Mouse (Mus musculus): Measurements from ENCODE around the gene Itga4. TPM values are rescaled to one million over a fixed set of nuclear protein-coding genes. Genes with fewer than 3 reads are reported as not detected.
A peak's percentile ranks its signal among the peaks of the same experiment; 100 is the strongest.

Itga4 gene
- total and polyA plus RNA-seq, 2 experiments from 2014 or later, result 0.71 to 2.1 TPM

- 40% methylated on average over 6 of the region's 6 CpGs for WGBS
Measured at GRCm38 (mm10) chr2:79372486-79373200, 117.4 kb downstream of the Itga4 start.

GRCm38 (mm10) chr2:79378346-79379086 lies 123.3 kb downstream of the Itga4 start:
- DNase-seq (ENCODE audit: low spot score), result no peak
- ATAC-seq (ENCODE audit: insufficient read depth, low read depth), result no peak
- Histone ChIP-seq H3K27ac (ENCODE audit: low read depth) (no peak overlapping the region), H3K4me3 (ENCODE audit: low read depth, low read length) (no peak overlapping the region), H3K36me3 (replicated peaks; ENCODE audit: control insufficient read depth, insufficient read depth, low read length) (no peaks in the 10 kb centered on the region), H3K4me2 (ENCODE audit: low read depth, low read length) (no peak overlapping the region), H3K9me3 (replicated peaks; ENCODE audit: control insufficient read depth, low read length) (no peaks in the 10 kb centered on the region), H3K27me3 (ENCODE audit: control insufficient read depth, insufficient read depth, low read length) (no peaks in the 10 kb centered on the region), H3K9ac (replicated peaks; ENCODE audit: low read depth, low read length) (no peak overlapping the region), H3K4me1 (ENCODE audit: control insufficient read depth, insufficient read depth) (no peaks in the 10 kb centered on the region)
- TF ChIP-seq EP300 (IDR thresholded peaks at IDR 0.05; ENCODE audit: low read depth) (no peak), CTCF (IDR thresholded peaks at IDR 0.05; ENCODE audit: low read depth) (no peak)
- 77% methylated on average over 8 of the region's 8 CpGs for WGBS

More at GRCm38 (mm10) chr2:79372486-79373200, 117.4 kb downstream of the Itga4 start:
- no peak for TF ChIP-seq EP300 (IDR thresholded peaks at IDR 0.05; ENCODE audit: low read depth)
- TF ChIP-seq CTCF (IDR thresholded peaks at IDR 0.05; ENCODE audit: low read depth), result peak; percentile 54
- H3K9ac ChIP-seq (replicated peaks; ENCODE audit: low read depth, low read length), result no peak overlapping the region
- 0 out of 2 replicates have a peak, but pooled peaks have one; percentile 39 for ATAC-seq (ENCODE audit: insufficient read depth, low read depth)
- DNase-seq (ENCODE audit: low spot score), result peak; percentile 26
- H3K27me3 ChIP-seq (ENCODE audit: control insufficient read depth, insufficient read depth, low read length), result no peaks in the 10 kb centered on the region
- H3K9me3 ChIP-seq (replicated peaks; ENCODE audit: control insufficient read depth, low read length), result no peaks in the 10 kb centered on the region
- H3K4me2 ChIP-seq (ENCODE audit: low read depth, low read length), result no peak overlapping the region
- no peaks in the 10 kb centered on the region for H3K4me1 ChIP-seq (ENCODE audit: control insufficient read depth, insufficient read depth)
- H3K4me3 ChIP-seq (ENCODE audit: low read depth, low read length), result no peak overlapping the region
- no peaks in the 10 kb centered on the region for H3K36me3 ChIP-seq (replicated peaks; ENCODE audit: control insufficient read depth, insufficient read depth, low read length)
- no peak overlapping the region for H3K27ac ChIP-seq (ENCODE audit: low read depth)

GRCm38 (mm10) chr2:79379087-79380041 lies 124.1 kb downstream of the Itga4 start:
- WGBS, result 56% methylated on average over 12 of the region's 12 CpGs
- H3K9ac ChIP-seq (replicated peaks; ENCODE audit: low read depth, low read length), result no peak overlapping the region
- no peaks in the 10 kb centered on the region for H3K9me3 ChIP-seq (replicated peaks; ENCODE audit: control insufficient read depth, low read length)
- no peaks in the 10 kb centered on the region for H3K27me3 ChIP-seq (ENCODE audit: control insufficient read depth, insufficient read depth, low read length)
- DNase-seq (ENCODE audit: low spot score) (no peak), ATAC-seq (ENCODE audit: insufficient read depth, low read depth) (no peak)
- no peak overlapping the region for H3K4me2 ChIP-seq (ENCODE audit: low read depth, low read length)
- no peak overlapping the region for H3K4me3 ChIP-seq (ENCODE audit: low read depth, low read length)
- no peaks in the 10 kb centered on the region for H3K4me1 ChIP-seq (ENCODE audit: control insufficient read depth, insufficient read depth)
- no peak overlapping the region for H3K27ac ChIP-seq (ENCODE audit: low read depth)
- TF ChIP-seq CTCF (IDR thresholded peaks at IDR 0.05; ENCODE audit: low read depth), result no peak
- no peak for TF ChIP-seq EP300 (IDR thresholded peaks at IDR 0.05; ENCODE audit: low read depth)
- no peaks in the 10 kb centered on the region for H3K36me3 ChIP-seq (replicated peaks; ENCODE audit: control insufficient read depth, insufficient read depth, low read length)

Other genes with a start within 250 kb of the Itga4 start
- not detected in 2 replicates for gene Neurod1, start 201.3 kb downstream of the Itga4 start, total RNA-seq (2014; rRNA removed; ENCODE audit: low replicate concordance)
- not detected in 2 replicates for gene Neurod1, start 201.3 kb downstream of the Itga4 start, polyA plus RNA-seq (2015; fragmentation: Nextera tagmentation; extraction: Ambion mirVana)
- 1.5 TPM in 1 of 2 replicates, not detected in the other for gene Cerkl, start 201.4 kb downstream of the Itga4 start, total RNA-seq (2014; rRNA removed; ENCODE audit: low replicate concordance)
- gene Cerkl, start 201.4 kb downstream of the Itga4 start, polyA plus RNA-seq (2015; fragmentation: Nextera tagmentation; extraction: Ambion mirVana), result 0.44 and 1.4 TPM in 2 replicates